Mouse (Mus musculus) lung, postnatal 0 days (tissue): Measurements from ENCODE around the gene Kat6b.

Experiments
- CTCF ChIP-seq: IDR thresholded peaks from 2 replicates; pipeline ENCODE4 v1.5.1; 2016; ENCODE audit warnings: antibody characterized with exemption, mild to moderate bottlenecking
- EP300 ChIP-seq: IDR thresholded peaks from 2 replicates; pipeline ENCODE4 v1.6.1; 2016; ENCODE audit warnings: antibody characterized with exemption, mild to moderate bottlenecking, control low read depth

DNA sequence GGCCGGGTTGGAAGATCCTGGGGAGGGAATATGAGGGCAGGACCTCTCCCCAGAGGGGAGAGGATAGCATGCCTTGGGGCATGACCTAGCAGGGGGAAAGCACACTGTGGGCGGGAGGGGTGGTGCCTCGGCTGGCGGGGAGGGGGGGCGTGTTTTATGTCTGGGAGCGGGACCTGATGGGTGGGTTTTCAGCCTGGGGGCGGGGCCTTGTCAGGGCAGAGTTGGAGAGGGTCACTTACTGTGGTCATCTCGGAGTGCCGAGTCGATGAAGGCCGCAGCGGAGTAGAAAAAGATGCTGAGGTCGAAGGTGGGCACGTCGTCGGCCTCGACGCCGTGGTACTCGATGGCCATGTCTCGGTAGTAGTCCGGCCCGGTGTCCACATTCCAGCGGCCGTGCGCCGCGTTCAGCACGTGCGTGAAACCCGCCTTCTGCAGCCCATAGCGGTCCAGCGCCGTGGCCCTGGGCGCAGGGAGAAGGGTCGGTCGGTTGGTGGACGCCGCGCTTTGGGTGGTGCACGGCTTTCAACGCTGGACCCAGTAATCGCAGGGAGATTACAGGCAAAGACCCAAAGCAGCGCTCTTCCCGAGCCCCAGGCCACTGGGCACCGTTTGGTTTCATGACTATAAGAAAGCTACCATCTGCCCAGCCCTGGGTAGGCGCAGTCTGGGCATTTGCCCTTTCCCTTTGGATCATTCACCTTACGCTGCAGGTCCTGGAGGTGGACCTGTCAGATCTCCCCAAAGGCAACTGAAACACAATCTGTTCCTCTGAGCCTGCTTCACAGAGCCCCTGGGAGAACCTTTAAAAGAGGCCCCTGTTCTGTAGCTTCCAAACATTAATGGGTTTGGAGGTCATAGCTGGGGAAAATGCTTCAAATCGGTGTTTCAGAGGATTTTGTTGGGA, 205.4 kb downstream of the Kat6b start:
- TF ChIP-seq CTCF (no peak), EP300 (no peak)
